Mouse (Mus musculus) liver, embryonic 12.5 days (tissue): ENCODE results near the gene Spata13. TPM values are rescaled to one million over a fixed set of nuclear protein-coding genes. Genes with fewer than 3 reads are reported as not detected.

Source experiments
- ATAC-seq: fragments of 200-750 bp; cut with Nextera tagmentation; 2 replicates; pipeline ENCODE4 v1.8.0; 2017; ENCODE audit warnings: moderate number of reproducible peaks, mild to moderate bottlenecking, moderate library complexity
- H3K27ac ChIP-seq: fragments of 300-500 bp; sonication (generic); 2 replicates; pipeline ENCODE4 v1.5.1; 2016; ENCODE audit warnings: mild to moderate bottlenecking
- H3K27me3 ChIP-seq: fragments of 300-500 bp; sonication (generic); replicated peaks from 2 replicates; pipeline ENCODE4 v1.6.1; 2016; ENCODE audit warnings: mild to moderate bottlenecking, moderate library complexity
- H3K36me3 ChIP-seq: fragments of 300-500 bp; sonication (generic); 2 replicates; pipeline ENCODE4 v1.6.1; 2016; ENCODE audit warnings: mild to moderate bottlenecking, moderate library complexity
- H3K4me1 ChIP-seq: fragments of 300-500 bp; sonication (generic); 2 replicates; pipeline ENCODE4 v1.6.1; 2016
- H3K4me2 ChIP-seq: fragments of 300-500 bp; sonication (generic); 2 replicates; pipeline ENCODE4 v1.6.1; 2016; ENCODE audit warnings: mild to moderate bottlenecking, moderate library complexity
- H3K4me3 ChIP-seq: fragments of 300-500 bp; sonication (generic); 2 replicates; pipeline ENCODE4 v1.5.1; 2016; ENCODE audit warnings: mild to moderate bottlenecking, moderate library complexity
- H3K9ac ChIP-seq: fragments of 300-500 bp; sonication (generic); 2 replicates; pipeline ENCODE4 v1.6.1; 2016; ENCODE audit warnings: mild to moderate bottlenecking, moderate library complexity
- H3K9me3 ChIP-seq: fragments of 300-500 bp; sonication (generic); replicated peaks from 2 replicates; pipeline ENCODE4 v1.6.1; 2016; ENCODE audit warnings: mild to moderate bottlenecking, moderate library complexity
- WGBS: fragments of 180-500 bp; shearing (Covaris S2); methylation state at CpG from one replicate; pipeline ENCODE4 v1.1.7; 2016; ENCODE audit not compliant: insufficient replicate concordance; 5-methylcytosine and 5-hydroxymethylcytosine counted together
- polyA plus RNA-seq: library from polyadenylated mRNA; unstranded; fragments of >200 nt; fragmentation: Nextera tagmentation; extraction: Ambion mirVana; gene quantifications from 2 replicates; pipeline ENCODE4 v1.2.1, GENCODE M21; 2016

Gene Spata13
- polyA plus RNA-seq, 1 experiment from 2014 or later: 20.6 TPM

- no peak for ATAC-seq
- no peaks in the 10 kb centered on the region for H3K27me3 ChIP-seq
- H3K4me1 ChIP-seq: peaks cover 27% of the 10 kb centered on the region
- H3K4me3 ChIP-seq: no peak overlapping the region
- H3K36me3 ChIP-seq: no peaks in the 10 kb centered on the region
- H3K4me2 ChIP-seq: no peak overlapping the region
- no peak overlapping the region for H3K9ac ChIP-seq
- WGBS: 74% methylated on average over 10 of the region's 10 CpGs
- no peaks in the 10 kb centered on the region for H3K9me3 ChIP-seq
- H3K27ac ChIP-seq: no peak overlapping the region
Observed at GRCm38 (mm10) chr14:60683989-60684388, 50.2 kb downstream of the Spata13 start.

GRCm38 (mm10) chr14:60686733-60687132 lies 52.9 kb downstream of the Spata13 start:
- H3K4me3 ChIP-seq: no peak overlapping the region
- ATAC-seq: no peak
- H3K27ac ChIP-seq: no peak overlapping the region

GRCm38 (mm10) chr14:60687241-60687640 lies 53.4 kb downstream of the Spata13 start:
- Histone ChIP-seq H3K4me2 (no peak overlapping the region), H3K36me3 (peaks cover 15% of the 10 kb centered on the region), H3K4me3 (no peak overlapping the region), H3K27ac (no peak overlapping the region), H3K27me3 (no peaks in the 10 kb centered on the region), H3K9ac (no peak overlapping the region), H3K9me3 (no peaks in the 10 kb centered on the region), H3K4me1 (peaks cover 22% of the 10 kb centered on the region)
- ATAC-seq: no peak
- WGBS: 77% methylated on average over 7 of the region's 7 CpGs

More at GRCm38 (mm10) chr14:60686733-60687132, 52.9 kb downstream of the Spata13 start:
- Histone ChIP-seq H3K9ac (no peak overlapping the region), H3K4me2 (no peak overlapping the region), H3K27me3 (no peaks in the 10 kb centered on the region), H3K9me3 (no peaks in the 10 kb centered on the region), H3K4me1 (peaks cover 26% of the 10 kb centered on the region), H3K36me3 (peaks cover 10% of the 10 kb centered on the region)
- WGBS: 81% methylated on average over 11 of the region's 11 CpGs

- peak; percentile 61; the same call in 1 of the 2 replicates for ATAC-seq
- H3K9me3 ChIP-seq: no peaks in the 10 kb centered on the region
- WGBS: 36% methylated on average over 7 of the region's 7 CpGs
Observed at GRCm38 (mm10) chr14:60688509-60689205, 54.9 kb downstream of the Spata13 start.

GRCm38 (mm10) chr14:60689768-60690167 lies 56.0 kb downstream of the Spata13 start:
- Histone ChIP-seq H3K9me3 (no peaks in the 10 kb centered on the region), H3K27me3 (no peaks in the 10 kb centered on the region), H3K4me1 (peaks cover 7% of the 10 kb centered on the region; the same call in 1 of the 2 replicates), H3K9ac (no peak overlapping the region), H3K36me3 (peaks cover 21% of the 10 kb centered on the region), H3K4me2 (no peak overlapping the region), H3K27ac (no peak overlapping the region), H3K4me3 (no peak overlapping the region)
- 74% methylated on average over 5 of the region's 5 CpGs for WGBS
- no peak for ATAC-seq

More at GRCm38 (mm10) chr14:60688509-60689205, 54.9 kb downstream of the Spata13 start:
- H3K4me2 ChIP-seq: no peak overlapping the region
- no peak overlapping the region for H3K9ac ChIP-seq
- H3K4me3 ChIP-seq: no peak overlapping the region
- peaks cover 14% of the 10 kb centered on the region for H3K4me1 ChIP-seq
- H3K27me3 ChIP-seq: no peaks in the 10 kb centered on the region
- H3K36me3 ChIP-seq: peaks cover 19% of the 10 kb centered on the region
- H3K27ac ChIP-seq: no peak overlapping the region

GRCm38 (mm10) chr14:60690631-60691030 lies 56.8 kb downstream of the Spata13 start:
- H3K9me3 ChIP-seq: no peaks in the 10 kb centered on the region
- 83% methylated on average over 7 of the region's 7 CpGs for WGBS
- H3K4me3 ChIP-seq: no peak overlapping the region
- H3K36me3 ChIP-seq: peaks cover 21% of the 10 kb centered on the region
- H3K9ac ChIP-seq: no peak overlapping the region
- no peak overlapping the region for H3K27ac ChIP-seq
- H3K4me1 ChIP-seq: peaks cover 5% of the 10 kb centered on the region; the same call in 1 of the 2 replicates
- no peak for ATAC-seq
- H3K4me2 ChIP-seq: no peak overlapping the region
- no peaks in the 10 kb centered on the region for H3K27me3 ChIP-seq

- WGBS: 75% methylated on average over 11 of the region's 11 CpGs
- no peak for ATAC-seq
- H3K4me2 ChIP-seq: no peak overlapping the region
Observed at GRCm38 (mm10) chr14:60693122-60693536, 59.3 kb downstream of the Spata13 start.

GRCm38 (mm10) chr14:60693666-60694065 lies 59.9 kb downstream of the Spata13 start:
- H3K4me1 ChIP-seq: no peaks in the 10 kb centered on the region
- H3K9ac ChIP-seq: no peak overlapping the region
- H3K4me3 ChIP-seq: no peak overlapping the region
- no peaks in the 10 kb centered on the region for H3K27me3 ChIP-seq
- no peaks in the 10 kb centered on the region for H3K9me3 ChIP-seq
- no peak for ATAC-seq
- H3K36me3 ChIP-seq: peaks cover 21% of the 10 kb centered on the region
- no peak overlapping the region for H3K4me2 ChIP-seq
- no peak overlapping the region for H3K27ac ChIP-seq
- 77% methylated on average over 5 of the region's 5 CpGs for WGBS

More at GRCm38 (mm10) chr14:60693122-60693536, 59.3 kb downstream of the Spata13 start:
- Histone ChIP-seq H3K9ac (no peak overlapping the region), H3K4me3 (no peak overlapping the region), H3K36me3 (peaks cover 21% of the 10 kb centered on the region), H3K27me3 (no peaks in the 10 kb centered on the region), H3K27ac (no peak overlapping the region), H3K4me1 (no peaks in the 10 kb centered on the region), H3K9me3 (no peaks in the 10 kb centered on the region)

GRCm38 (mm10) chr14:60694215-60694997 lies 60.6 kb downstream of the Spata13 start:
- H3K4me3 ChIP-seq: no peak overlapping the region
- H3K9ac ChIP-seq: no peak overlapping the region
- no peak for ATAC-seq
- no peaks in the 10 kb centered on the region for H3K27me3 ChIP-seq
- peaks cover 21% of the 10 kb centered on the region for H3K36me3 ChIP-seq
- 65% methylated on average over 14 of the region's 14 CpGs for WGBS
- H3K27ac ChIP-seq: no peak overlapping the region
- no peaks in the 10 kb centered on the region for H3K4me1 ChIP-seq
- H3K9me3 ChIP-seq: no peaks in the 10 kb centered on the region
- no peak overlapping the region for H3K4me2 ChIP-seq

GRCm38 (mm10) chr14:60697351-60697750 lies 63.5 kb downstream of the Spata13 start:
- Histone ChIP-seq H3K27me3 (no peaks in the 10 kb centered on the region), H3K9me3 (no peaks in the 10 kb centered on the region), H3K4me2 (no peak overlapping the region), H3K4me3 (no peak overlapping the region), H3K36me3 (peaks cover 4% of the 10 kb centered on the region; the same call in 1 of the 2 replicates), H3K9ac (no peak overlapping the region), H3K4me1 (0 out of 2 replicates have a peak, but pooled peaks cover 5% of the 10 kb centered on the region), H3K27ac (no peak overlapping the region)
- WGBS: 88% methylated on average over 6 of the region's 8 CpGs
- ATAC-seq: no peak

GRCm38 (mm10) chr14:60698980-60699379 lies 65.2 kb downstream of the Spata13 start:
- H3K36me3 ChIP-seq: 0 out of 2 replicates have a peak, but pooled peaks cover 2% of the 10 kb centered on the region
- no peak overlapping the region for H3K4me3 ChIP-seq
- no peaks in the 10 kb centered on the region for H3K9me3 ChIP-seq
- H3K27me3 ChIP-seq: no peaks in the 10 kb centered on the region
- peaks cover 11% of the 10 kb centered on the region for H3K4me1 ChIP-seq
- H3K27ac ChIP-seq: no peak overlapping the region
- no peak for ATAC-seq
- no peak overlapping the region for H3K4me2 ChIP-seq
- 79% methylated on average over 10 of the region's 10 CpGs for WGBS
- H3K9ac ChIP-seq: no peak overlapping the region
